Mouse (Mus musculus) heart, postnatal 0 days (tissue): ENCODE measurements at regions not wholly inside any gene's neighbourhood (a gene's known extent, or its start where the extent isn't known, plus 50 kb on each side); places are given as distances from the start of the nearest gene placed in this dataset.

Experiments used
- CTCF ChIP-seq: IDR thresholded peaks from 2 replicates; pipeline ENCODE4 v1.5.1; 2016; ENCODE audit warnings: antibody characterized with exemption, control low read depth, low read depth
- EP300 ChIP-seq: IDR thresholded peaks from 2 replicates; pipeline ENCODE4 v1.6.1; 2016; ENCODE audit warnings: antibody characterized with exemption, low read depth

GRCm38 (mm10) chr13:36807961-36808360, 73.0 kb upstream of the Nrn1 start:
- no peak for TF ChIP-seq CTCF
- no peak for TF ChIP-seq EP300
